Mouse (Mus musculus): ENCODE measurements around the gene Ebf4. TPM values are rescaled to one million over a fixed set of nuclear protein-coding genes. Genes with fewer than 3 reads are reported as not detected.
A peak's percentile ranks its signal among the peaks of the same experiment; 100 is the strongest.

Gene Ebf4
- polyA plus RNA-seq, 1 experiment from 2014 or later = 4.3 TPM

GRCm38 (mm10) chr2:130392836-130393235 lies 97.9 kb downstream of the Ebf4 start:
- ATAC-seq (ENCODE audit: low FRiP score, low read depth) = no peak
- H3K27me3 ChIP-seq (replicated peaks) = 0 out of 2 replicates have a peak, but pooled peaks cover under 1% of the 10 kb centered on the region
- no peak overlapping the region for H3K4me2 ChIP-seq (replicated peaks)
- H3K27ac ChIP-seq = no peak overlapping the region
- H3K36me3 ChIP-seq = peaks cover 4% of the 10 kb centered on the region; the same call in 1 of the 2 replicates
- no peaks in the 10 kb centered on the region for H3K9me3 ChIP-seq
- peaks cover 13% of the 10 kb centered on the region for H3K4me1 ChIP-seq
- H3K9ac ChIP-seq = no peak overlapping the region
- 91% methylated on average over 3 of the region's 3 CpGs for WGBS
- H3K4me3 ChIP-seq = no peak overlapping the region

- H3K9me3 ChIP-seq = no peaks in the 10 kb centered on the region
- ATAC-seq (ENCODE audit: low FRiP score, low read depth) = no peak
- no peak overlapping the region for H3K4me2 ChIP-seq (replicated peaks)
- H3K4me3 ChIP-seq = no peak overlapping the region
- H3K36me3 ChIP-seq = peaks cover 2% of the 10 kb centered on the region; the same call in 1 of the 2 replicates
- H3K27me3 ChIP-seq (replicated peaks) = peaks cover 7% of the 10 kb centered on the region; the same call in 1 of the 2 replicates
- 93% methylated on average over 11 of the region's 11 CpGs for WGBS
- H3K4me1 ChIP-seq = peaks cover 15% of the 10 kb centered on the region
- no peak overlapping the region for H3K27ac ChIP-seq
- H3K9ac ChIP-seq = no peak overlapping the region
Measured at GRCm38 (mm10) chr2:130395696-130396095, 100.7 kb downstream of the Ebf4 start.

GRCm38 (mm10) chr2:130397186-130397985 lies 102.4 kb downstream of the Ebf4 start, which contains the start of gene Cpxm1:
Gene Cpxm1 (minus strand): TSS chr2:130397574.
- H3K4me1 ChIP-seq = peaks cover 15% of the 10 kb centered on the region
- peak within 1 kb of the TSS; percentile 58 for H3K4me3 ChIP-seq
- H3K9me3 ChIP-seq = no peaks in the 10 kb centered on the region
- H3K4me2 ChIP-seq (replicated peaks) = peak within 1 kb of the TSS; percentile 96
- H3K9ac ChIP-seq = peak within 1 kb of the TSS; percentile 69
- no peaks in the 10 kb centered on the region for H3K36me3 ChIP-seq
- 2% methylated on average over 51 of the region's 53 CpGs for WGBS
- peaks cover 7% of the 10 kb centered on the region; the same call in 1 of the 2 replicates for H3K27me3 ChIP-seq (replicated peaks)
- 0 out of 2 replicates have a peak within 1 kb of the TSS, but pooled peaks have one; percentile 17 for H3K27ac ChIP-seq
- ATAC-seq (ENCODE audit: low FRiP score, low read depth) = peak; percentile 88

GRCm38 (mm10) chr2:130398091-130398490 lies 103.1 kb downstream of the Ebf4 start:
- Histone ChIP-seq H3K9me3 (no peaks in the 10 kb centered on the region), H3K4me2 (replicated peaks) (peak overlapping the region; percentile 96), H3K36me3 (no peaks in the 10 kb centered on the region), H3K27me3 (replicated peaks) (peaks cover 7% of the 10 kb centered on the region; the same call in 1 of the 2 replicates), H3K4me3 (peak overlapping the region; percentile 58), H3K27ac (no peak overlapping the region), H3K9ac (no peak overlapping the region), H3K4me1 (peaks cover 15% of the 10 kb centered on the region)
- 16% methylated on average over 14 of the region's 14 CpGs for WGBS
- no peak for ATAC-seq (ENCODE audit: low FRiP score, low read depth)

GRCm38 (mm10) chr2:130400046-130400445 lies 105.1 kb downstream of the Ebf4 start:
- Histone ChIP-seq H3K4me2 (replicated peaks) (no peak overlapping the region), H3K27me3 (replicated peaks) (peaks cover 7% of the 10 kb centered on the region; the same call in 1 of the 2 replicates), H3K27ac (no peak overlapping the region), H3K4me3 (no peak overlapping the region), H3K9ac (no peak overlapping the region), H3K9me3 (no peaks in the 10 kb centered on the region), H3K4me1 (peaks cover 15% of the 10 kb centered on the region), H3K36me3 (no peaks in the 10 kb centered on the region)
- no peak for ATAC-seq (ENCODE audit: low FRiP score, low read depth)
- WGBS = 95% methylated on average over 1 of the region's 1 CpGs

GRCm38 (mm10) chr2:130401891-130402290 lies 106.9 kb downstream of the Ebf4 start:
- Histone ChIP-seq H3K36me3 (no peaks in the 10 kb centered on the region), H3K27ac (no peak overlapping the region), H3K4me2 (replicated peaks) (no peak overlapping the region), H3K4me3 (no peak overlapping the region), H3K9ac (no peak overlapping the region), H3K27me3 (replicated peaks) (peaks cover 7% of the 10 kb centered on the region; the same call in 1 of the 2 replicates), H3K9me3 (no peaks in the 10 kb centered on the region), H3K4me1 (peaks cover 10% of the 10 kb centered on the region; the same call in 1 of the 2 replicates)
- WGBS = 86% methylated on average over 4 of the region's 4 CpGs
- no peak for ATAC-seq (ENCODE audit: low FRiP score, low read depth)

- 93% methylated on average over 1 of the region's 1 CpGs for WGBS
- Histone ChIP-seq H3K36me3 (no peaks in the 10 kb centered on the region), H3K4me2 (replicated peaks) (no peak within 1 kb of the TSS), H3K27ac (no peak within 1 kb of the TSS), H3K27me3 (replicated peaks) (no peaks in the 10 kb centered on the region), H3K9ac (no peak within 1 kb of the TSS), H3K4me1 (no peaks in the 10 kb centered on the region), H3K9me3 (no peaks in the 10 kb centered on the region), H3K4me3 (no peak within 1 kb of the TSS)
- ATAC-seq (ENCODE audit: low FRiP score, low read depth) = no peak
Measured at GRCm38 (mm10) chr2:130404939-130405338, 110.0 kb downstream of the Ebf4 start, which contains the start of the genes Gm28372 and 1700020A23Rik. Gene Gm28372 (plus strand): TSS chr2:130405239. Gene 1700020A23Rik (plus strand): TSS chr2:130405259.

- H3K27me3 ChIP-seq (replicated peaks) = no peaks in the 10 kb centered on the region
- no peaks in the 10 kb centered on the region for H3K4me1 ChIP-seq
- no peaks in the 10 kb centered on the region for H3K9me3 ChIP-seq
- ATAC-seq (ENCODE audit: low FRiP score, low read depth) = no peak
- H3K36me3 ChIP-seq = no peaks in the 10 kb centered on the region
- 83% methylated on average over 2 of the region's 2 CpGs for WGBS
- no peak within 1 kb of the TSS for H3K4me3 ChIP-seq
- no peak within 1 kb of the TSS for H3K4me2 ChIP-seq (replicated peaks)
- no peak within 1 kb of the TSS for H3K9ac ChIP-seq
- no peak within 1 kb of the TSS for H3K27ac ChIP-seq
Measured at GRCm38 (mm10) chr2:130406178-130406577, 111.2 kb downstream of the Ebf4 start, which contains the start of gene Tmem239. Gene Tmem239 (plus strand): TSS chr2:130406478.

GRCm38 (mm10) chr2:130408194-130408593 lies 113.2 kb downstream of the Ebf4 start:
- Histone ChIP-seq H3K36me3 (no peaks in the 10 kb centered on the region), H3K9me3 (no peaks in the 10 kb centered on the region), H3K4me1 (peaks cover 6% of the 10 kb centered on the region; the same call in 1 of the 2 replicates), H3K4me3 (no peak overlapping the region), H3K4me2 (replicated peaks) (no peak overlapping the region), H3K27ac (no peak overlapping the region), H3K27me3 (replicated peaks) (no peaks in the 10 kb centered on the region), H3K9ac (0 out of 2 replicates have a peak overlapping the region, but pooled peaks have one; percentile 10)
- WGBS = 28% methylated on average over 6 of the region's 6 CpGs
- no peak for ATAC-seq (ENCODE audit: low FRiP score, low read depth)

- H3K27me3 ChIP-seq (replicated peaks) = no peaks in the 10 kb centered on the region
- no peak overlapping the region for H3K9ac ChIP-seq
- H3K4me3 ChIP-seq = no peak overlapping the region
- no peaks in the 10 kb centered on the region for H3K36me3 ChIP-seq
- ATAC-seq (ENCODE audit: low FRiP score, low read depth) = peak; percentile 87
- H3K9me3 ChIP-seq = no peaks in the 10 kb centered on the region
- H3K4me2 ChIP-seq (replicated peaks) = no peak overlapping the region
- peaks cover 6% of the 10 kb centered on the region; the same call in 1 of the 2 replicates for H3K4me1 ChIP-seq
- no peak overlapping the region for H3K27ac ChIP-seq
- 39% methylated on average over 16 of the region's 16 CpGs for WGBS
Measured at GRCm38 (mm10) chr2:130411558-130412495, 116.9 kb downstream of the Ebf4 start.

GRCm38 (mm10) chr2:130412775-130413174 lies 117.8 kb downstream of the Ebf4 start:
- Histone ChIP-seq H3K4me1 (peaks cover 6% of the 10 kb centered on the region; the same call in 1 of the 2 replicates), H3K36me3 (no peaks in the 10 kb centered on the region), H3K9ac (no peak overlapping the region), H3K27me3 (replicated peaks) (no peaks in the 10 kb centered on the region), H3K27ac (no peak overlapping the region), H3K4me3 (no peak overlapping the region), H3K9me3 (no peaks in the 10 kb centered on the region), H3K4me2 (replicated peaks) (no peak overlapping the region)
- WGBS = 84% methylated on average over 3 of the region's 3 CpGs
- no peak for ATAC-seq (ENCODE audit: low FRiP score, low read depth)

Data from neural tube, embryonic 12.5 days (tissue).